Mouse (Mus musculus) CH12.LX (cell line): Measurements from ENCODE around the gene Ace3. TPM values are rescaled to one million over a fixed set of nuclear protein-coding genes. Genes with fewer than 3 reads are reported as not detected.

Experiments used
- DNase-seq: peaks from one replicate; pipeline ENCODE4 v3.0.0-alpha.2; 2013; ENCODE audit errors: extremely low read depth
- H3K27ac ChIP-seq: 2 replicates; pipeline ENCODE4 v1.5.1; 2012; ENCODE audit warnings: low read depth, mild to moderate bottlenecking, control low read depth, moderate library complexity; ENCODE audit not compliant: insufficient read depth
- H3K27me3 ChIP-seq: replicated peaks from 2 replicates; pipeline ENCODE3; 2012; ENCODE audit warnings: inconsistent platforms
- H3K36me3 ChIP-seq, 2 experiments: replicated peaks in 1 of 2; 2 replicates each; pipeline versions ENCODE3 to v1.6.1; 2012; ENCODE audit warnings: inconsistent platforms in 1 of 2, low read length in 1 of 2, mild to moderate bottlenecking in 1 of 2, mixed read lengths in 1 of 2, moderate library complexity in 1 of 2; ENCODE audit not compliant: control insufficient read depth in 1 of 2, insufficient read depth in 1 of 2
- H3K4me1 ChIP-seq, 2 experiments: 2 replicates each; pipeline ENCODE4 v1.6.1; 2012; ENCODE audit warnings: inconsistent platforms in 1 of 2, moderate library complexity in 1 of 2; ENCODE audit not compliant: insufficient read depth in 2 of 2, control insufficient read depth in 1 of 2
- H3K4me2 ChIP-seq: 2 replicates; pipeline ENCODE4 v1.6.1; 2012; ENCODE audit warnings: low read depth, mild to moderate bottlenecking, control low read depth; ENCODE audit not compliant: poor library complexity, insufficient read depth, severe bottlenecking
- H3K4me3 ChIP-seq, 3 experiments: fragments of 150-350 bp in 1 of 3; sonication (generic) in 1 of 3; replicated peaks in 1 of 3; 2 replicates each; pipeline versions ENCODE3 to v1.5.1; 2011 to 2012; ENCODE audit warnings: low read depth in 2 of 3, low read length in 2 of 3, mild to moderate bottlenecking in 2 of 3, moderate library complexity in 2 of 3, control low read depth in 1 of 3, improper control_type of control experiment in 1 of 3, inconsistent platforms in 1 of 3, mixed read lengths in 1 of 3; ENCODE audit not compliant: poor library complexity in 1 of 3
- H3K79me2 ChIP-seq: replicated peaks from 2 replicates; pipeline ENCODE4 v1.6.1; 2012; ENCODE audit warnings: mild to moderate bottlenecking, moderate library complexity; ENCODE audit not compliant: control insufficient read depth, poor library complexity, insufficient read depth, severe bottlenecking; ENCODE audit errors: extremely low read depth
- H3K9ac ChIP-seq: 2 replicates; pipeline ENCODE4 v1.6.1; 2012; ENCODE audit warnings: low read depth, mild to moderate bottlenecking, control low read depth, moderate library complexity; ENCODE audit not compliant: insufficient read depth
- H3K9me3 ChIP-seq: replicated peaks from 2 replicates; pipeline ENCODE3; 2012; ENCODE audit warnings: low read length, inconsistent platforms, mixed read lengths
- CHD1 ChIP-seq: IDR thresholded peaks from 2 replicates; pipeline ENCODE4 v1.6.1; 2012; ENCODE audit warnings: low read depth, low read length, improper control_type of control experiment, inconsistent platforms
- CHD2 ChIP-seq: IDR thresholded peaks from 2 replicates; pipeline ENCODE4 v1.6.1; 2011; ENCODE audit warnings: low read length, improper control_type of control experiment
- CTCF ChIP-seq, 2 experiments: IDR thresholded peaks in 1 of 2; conservative IDR thresholded peaks in 1 of 2; 2 replicates each; pipeline ENCODE4 v1.5.1; 2011 to 2012; ENCODE audit warnings: low read depth in 2 of 2, low read length in 2 of 2, improper control_type of control experiment in 1 of 2, inconsistent platforms in 1 of 2, mild to moderate bottlenecking in 1 of 2, moderate library complexity in 1 of 2
- E2F4 ChIP-seq: IDR thresholded peaks from 2 replicates; pipeline ENCODE4 v1.6.1; 2011; ENCODE audit warnings: low read depth, low read length, improper control_type of control experiment; ENCODE audit not compliant: insufficient replicate concordance
- ELF1 ChIP-seq: IDR thresholded peaks from 2 replicates; pipeline ENCODE4 v1.6.1; 2014; ENCODE audit warnings: low read depth, mild to moderate bottlenecking, inconsistent platforms, low read length, improper control_type of control experiment
- ETS1 ChIP-seq: conservative IDR thresholded peaks from 2 replicates; pipeline ENCODE4 v1.6.1; 2012; ENCODE audit warnings: low read depth, mild to moderate bottlenecking, inconsistent platforms, low read length, improper control_type of control experiment, moderate library complexity
- GABPA ChIP-seq: IDR thresholded peaks from 2 replicates; pipeline ENCODE4 v1.6.1; 2012; ENCODE audit warnings: low read depth, low read length, improper control_type of control experiment, inconsistent platforms; ENCODE audit not compliant: insufficient replicate concordance
- HCFC1 ChIP-seq: IDR thresholded peaks from 2 replicates; pipeline ENCODE4 v1.6.1; 2012; ENCODE audit warnings: low read depth, mild to moderate bottlenecking, inconsistent platforms, low read length, improper control_type of control experiment
- IRF4 ChIP-seq: IDR thresholded peaks from 2 replicates; pipeline ENCODE4 v1.6.1; 2014; ENCODE audit warnings: low read depth, mild to moderate bottlenecking, inconsistent platforms, low read length, improper control_type of control experiment
- JUN ChIP-seq: IDR thresholded peaks from 2 replicates; pipeline ENCODE4 v1.6.1; 2011; ENCODE audit warnings: low read depth, mild to moderate bottlenecking, low read length, improper control_type of control experiment, moderate library complexity; ENCODE audit not compliant: insufficient read depth
- JUND ChIP-seq: conservative IDR thresholded peaks from 2 replicates; pipeline ENCODE4 v1.6.1; 2011; ENCODE audit warnings: low read depth, low read length, improper control_type of control experiment
- KAT2A ChIP-seq: IDR thresholded peaks from 2 replicates; pipeline ENCODE4 v1.6.1; 2012; ENCODE audit warnings: low read length, improper control_type of control experiment, inconsistent platforms; ENCODE audit not compliant: insufficient replicate concordance
- MAFK ChIP-seq: IDR thresholded peaks from 2 replicates; pipeline ENCODE4 v1.6.1; 2011; ENCODE audit warnings: low read length, improper control_type of control experiment; ENCODE audit not compliant: insufficient replicate concordance
- MAZ ChIP-seq: IDR thresholded peaks from 2 replicates; pipeline ENCODE4 v1.6.1; 2012; ENCODE audit warnings: low read depth, mild to moderate bottlenecking, inconsistent platforms, low read length, improper control_type of control experiment, moderate library complexity
- NELFE ChIP-seq: IDR thresholded peaks from 2 replicates; pipeline ENCODE4 v1.6.1; 2011; ENCODE audit warnings: low read depth, low read length, improper control_type of control experiment
- PAX5 ChIP-seq: IDR thresholded peaks from 2 replicates; pipeline ENCODE4 v1.6.1; 2012; ENCODE audit warnings: low read length, inconsistent platforms, mixed read lengths
- RAD21 ChIP-seq: IDR thresholded peaks from 2 replicates; pipeline ENCODE4 v1.6.1; 2011; ENCODE audit warnings: low read depth, mild to moderate bottlenecking, low read length, improper control_type of control experiment, moderate library complexity
- RCOR1 ChIP-seq: conservative IDR thresholded peaks from 2 replicates; pipeline ENCODE4 v1.6.1; 2012; ENCODE audit warnings: low read depth, mild to moderate bottlenecking, inconsistent platforms, low read length, improper control_type of control experiment
- SIN3A ChIP-seq: IDR thresholded peaks from 2 replicates; pipeline ENCODE4 v1.6.1; 2012; ENCODE audit warnings: low read length, improper control_type of control experiment, inconsistent platforms
- SMC3 ChIP-seq: IDR thresholded peaks from 2 replicates; pipeline ENCODE4 v1.6.1; 2011; ENCODE audit warnings: low read depth, low read length, improper control_type of control experiment
- TBP ChIP-seq: conservative IDR thresholded peaks from 2 replicates; pipeline ENCODE4 v1.6.1; 2011; ENCODE audit warnings: low read depth, low read length, improper control_type of control experiment
- TCF12 ChIP-seq: IDR thresholded peaks from 2 replicates; pipeline ENCODE4 v1.6.1; 2014; ENCODE audit warnings: low read depth, mild to moderate bottlenecking, inconsistent platforms, low read length, improper control_type of control experiment
- USF1 ChIP-seq: IDR thresholded peaks from 2 replicates; pipeline ENCODE4 v1.6.1; 2014; ENCODE audit warnings: low read depth, mild to moderate bottlenecking, inconsistent platforms, low read length, improper control_type of control experiment
- USF2 ChIP-seq: conservative IDR thresholded peaks from 2 replicates; pipeline ENCODE4 v1.6.1; 2011; ENCODE audit warnings: low read depth, low read length, improper control_type of control experiment
- ZC3H11A ChIP-seq: IDR thresholded peaks from 2 replicates; pipeline ENCODE4 v1.6.1; 2012; ENCODE audit warnings: low read depth, mild to moderate bottlenecking, inconsistent platforms, low read length, improper control_type of control experiment
- ZKSCAN1 ChIP-seq: IDR thresholded peaks from 2 replicates; pipeline ENCODE4 v1.6.1; 2012; ENCODE audit warnings: low read depth, inconsistent platforms, low read length, improper control_type of control experiment, borderline replicate concordance
- ZMIZ1 ChIP-seq: IDR thresholded peaks from 2 replicates; pipeline ENCODE4 v1.6.1; 2012; ENCODE audit warnings: low read depth, mild to moderate bottlenecking, inconsistent platforms, low read length, improper control_type of control experiment
- ZNF384 ChIP-seq: IDR thresholded peaks from 2 replicates; pipeline ENCODE4 v1.6.1; 2012; ENCODE audit warnings: low read depth, low read length, improper control_type of control experiment, inconsistent platforms
- dilution Hi-C: fragments of 300-500 bp; cut with MboI; formaldehyde crosslinking; loops from 2 replicates; pipeline ENCODE4 v1.14.3; 2020; ENCODE audit warnings: low sequenced_read_pairs; ENCODE audit not compliant: extremely low pct_unique_long_range_greater_than_20kb, extremely low pct_ligation_motif_present
- in situ Hi-C: fragments of 300-500 bp; cut with MboI; formaldehyde crosslinking; loops from 3 replicates; pipeline ENCODE4 v1.14.3; 2019; ENCODE audit warnings: low sequenced_read_pairs, low pct_ligation_motif_present, low pct_unique_long_range_greater_than_20kb, mixed read lengths
- polyA plus RNA-seq: library from polyadenylated mRNA; unstranded; fragments of >175 nt; gene quantifications from 2 replicates; pipeline ENCODE4 v1.2.1, GENCODE M21; 2012; ENCODE audit warnings: low read depth; ENCODE audit not compliant: insufficient read length
- total RNA-seq, 2 experiments: library from RNA; depleted of rRNA; stranded (reverse); fragments of 300-350 nt in 1 of 2; fragments of >200 nt in 1 of 2; gene quantifications; 2 replicates each; pipeline ENCODE4 v1.2.3; 2012 to 2014

Ace3 gene
- total and polyA plus RNA-seq, 3 experiments = not detected

GRCm38 (mm10) chr11:106053921-106054320 lies 59.4 kb downstream of the Ace3 start:
- Histone ChIP-seq H3K4me1 (no peaks in the 10 kb centered on the region), H3K36me3 (peaks cover 83 to 97% of the 10 kb centered on the region in 2 experiments), H3K9ac (no peak overlapping the region), H3K4me3 (no peak overlapping the region), H3K79me2 (no peaks in the 10 kb centered on the region), H3K9me3 (no peaks in the 10 kb centered on the region), H3K4me2 (no peak overlapping the region), H3K27ac (no peak overlapping the region), H3K27me3 (no peaks in the 10 kb centered on the region)
- dilution Hi-C loops (loop anchor here (25.0 kb wide), 1 partner anchor 117 kb away; no protein-coding TSS in a partner anchor), in situ Hi-C loops (no loop called here)
- no peak for DNase-seq
- no peak for TF ChIP-seq USF2
- TF ChIP-seq RCOR1 = no peak
- TF ChIP-seq KAT2A = no peak
- no peak for TF ChIP-seq PAX5
- no peak for TF ChIP-seq CTCF (conservative IDR thresholded peaks at IDR 0.05 in 1 of 2, IDR thresholded peaks at IDR 0.05 in 1 of 2; ENCODE audit: low read depth in 2 of 2, low read length in 2 of 2)
- TF ChIP-seq TCF12 = no peak
- TF ChIP-seq SMC3 = no peak
- TF ChIP-seq SIN3A = no peak
- TF ChIP-seq ZMIZ1 = no peak
- no peak for TF ChIP-seq NELFE
- no peak for TF ChIP-seq HCFC1

GRCm38 (mm10) chr11:106054600-106054999 lies 60.1 kb downstream of the Ace3 start:
- peaks cover 80 to 97% of the 10 kb centered on the region in 2 experiments for H3K36me3 ChIP-seq
- H3K9me3 ChIP-seq = no peaks in the 10 kb centered on the region
- H3K27ac ChIP-seq = no peak overlapping the region
- H3K4me2 ChIP-seq = no peak overlapping the region
- no peak for DNase-seq
- TF ChIP-seq RAD21 (no peak), KAT2A (no peak), E2F4 (no peak), TBP (no peak), JUND (no peak), CHD1 (no peak), ZC3H11A (no peak), GABPA (no peak), ELF1 (no peak), CHD2 (no peak), ZNF384 (no peak), CTCF (conservative IDR thresholded peaks at IDR 0.05 in 1 of 2, IDR thresholded peaks at IDR 0.05 in 1 of 2; ENCODE audit: low read depth in 2 of 2, low read length in 2 of 2) (no peak), ZKSCAN1 (no peak), TCF12 (no peak), ETS1 (no peak), IRF4 (no peak), MAZ (no peak), USF1 (no peak), JUN (no peak), MAFK (no peak)
- TF ChIP-seq, all 38 proteins: peak for 0
- in situ Hi-C loops (no loop called here), dilution Hi-C loops (loop anchor here (25.0 kb wide), 1 partner anchor 117 kb away; no protein-coding TSS in a partner anchor)
- Histone ChIP-seq H3K27me3 (no peaks in the 10 kb centered on the region), H3K4me3 (no peak overlapping the region), H3K4me1 (no peaks in the 10 kb centered on the region), H3K9ac (no peak overlapping the region), H3K79me2 (no peaks in the 10 kb centered on the region)
